Mouse (Mus musculus) cerebellum, adult 11-12 months (tissue): ENCODE results near the gene Olfr975.
"Not testable (repeated sequence)": the region's sequence is repeated elsewhere in the genome, so short reads cannot be mapped to it uniquely, and the experiment has no call there.

Experiments used
- DNase-seq: peaks from one replicate; pipeline ENCODE4 v3.0.0; 2022

Gene Olfr975

DNA sequence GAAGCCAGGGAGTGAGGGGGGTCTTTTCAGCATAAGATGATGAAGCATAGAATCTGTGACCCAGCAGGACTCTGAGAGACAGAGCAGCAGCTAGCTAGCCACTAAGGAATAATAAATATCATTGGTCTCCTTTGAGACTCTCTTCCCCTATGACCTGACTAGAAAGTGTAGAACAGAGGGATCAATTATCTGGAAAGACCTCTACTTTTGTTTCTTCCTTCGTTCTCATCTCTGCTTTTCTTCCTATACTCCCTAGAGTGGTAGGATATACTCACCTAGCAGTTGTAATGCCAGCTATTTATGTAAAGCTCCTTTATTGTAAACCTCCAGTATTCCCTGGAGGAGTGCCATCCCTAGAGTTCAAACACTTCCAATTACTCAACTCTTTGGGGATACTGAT lies at the start of gene Olfr975:
Gene Olfr975 (minus strand): TSS at position 101 of the 400 bp plus-strand sequence.
- DNase-seq, result no peak

DNA sequence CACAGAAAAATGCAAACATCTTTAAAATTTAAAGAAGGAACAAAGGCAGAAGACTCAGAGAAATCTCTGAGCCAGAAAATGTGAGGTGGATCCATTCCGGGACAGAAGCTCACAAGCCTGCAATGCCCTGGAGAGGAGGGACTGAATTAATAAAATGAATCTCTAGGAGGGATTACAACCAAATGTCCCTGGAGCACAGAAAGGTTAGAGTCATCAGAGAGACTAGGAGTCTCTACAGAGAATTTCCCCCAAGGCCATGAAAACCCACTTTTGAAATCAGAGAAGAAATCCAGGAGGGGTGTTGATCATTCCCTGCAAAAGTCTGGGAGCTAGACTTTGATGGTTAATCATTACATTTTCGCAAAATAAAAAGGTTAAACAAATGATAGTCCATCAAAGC lies 40.0 kb upstream of the Olfr975 start, which contains the start of gene Olfr978:
Gene Olfr978 (plus strand): TSS at position 301 of the 400 bp plus-strand sequence.
- DNase-seq, result no peak

DNA sequence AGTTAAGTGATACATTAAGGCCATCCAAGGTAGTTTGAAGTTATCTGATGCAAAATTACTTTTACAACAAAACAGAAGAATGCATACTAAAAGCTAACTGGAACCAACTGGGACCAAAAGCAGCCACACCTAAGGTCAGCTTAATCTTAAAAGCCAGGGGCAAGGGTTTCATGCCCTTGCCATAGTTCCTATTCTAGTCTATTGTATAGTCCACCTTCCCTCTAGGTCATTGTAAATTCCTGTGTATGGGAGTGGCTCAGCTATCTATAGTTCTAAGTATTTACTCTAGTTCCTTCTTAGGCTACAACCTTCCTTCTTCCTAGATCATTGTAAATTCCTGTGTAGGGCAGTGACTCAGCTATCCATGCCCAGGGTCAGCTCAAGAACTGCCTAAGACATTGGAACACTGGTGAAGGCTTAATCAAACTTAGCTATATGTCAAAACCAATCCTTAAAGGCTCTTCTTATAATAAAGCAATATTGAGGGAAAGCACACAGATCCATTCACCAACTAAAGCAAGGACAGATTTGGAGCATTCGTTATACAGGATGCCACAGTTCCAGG lies 24.8 kb upstream of the Olfr975 start:
- DNase-seq, result not testable (repeated sequence)

DNA sequence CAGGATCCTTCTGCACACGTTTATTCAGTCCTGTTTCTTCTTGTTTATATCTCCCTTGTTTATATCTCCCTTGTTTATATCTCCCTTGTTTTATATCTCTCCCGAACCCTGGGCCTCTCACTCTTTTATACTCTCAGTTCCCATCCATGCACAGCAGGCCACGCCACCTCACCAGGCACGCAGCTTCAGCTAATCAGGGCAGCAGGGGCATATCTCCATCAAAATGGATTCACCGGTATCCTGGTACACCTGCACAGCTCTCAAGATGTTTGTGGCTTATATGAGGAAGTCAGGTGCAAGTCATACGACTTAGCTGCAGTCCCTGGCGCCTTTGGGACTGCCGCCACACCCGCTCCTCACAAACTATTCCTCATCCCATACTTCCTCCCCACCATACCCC lies 9.2 kb upstream of the Olfr975 start, which contains the start of gene Olfr976:
Gene Olfr976 (minus strand): TSS at position 101 of the 400 bp plus-strand sequence.
- not testable (repeated sequence) for DNase-seq

DNA sequence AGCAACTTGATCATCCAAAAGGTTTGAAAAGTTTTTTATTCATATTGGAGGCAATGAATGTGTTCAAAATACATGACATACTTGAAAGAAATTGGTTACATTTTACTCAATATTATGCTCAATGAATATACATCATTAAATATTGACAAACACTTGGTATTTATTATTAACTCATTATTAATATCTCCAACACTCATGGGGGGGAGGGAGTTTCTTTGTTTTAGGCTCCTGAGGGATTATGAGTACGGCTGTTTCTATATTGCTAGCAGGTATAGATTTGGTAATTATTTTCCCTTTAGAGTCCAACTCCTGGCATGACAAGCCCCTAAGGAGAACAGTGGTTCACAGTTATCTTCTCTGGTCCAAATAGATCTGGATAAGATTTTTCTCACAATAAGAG lies 14.6 kb downstream of the Olfr975 start, which contains the start of gene Olfr974:
Gene Olfr974 (plus strand): TSS at position 301 of the 400 bp plus-strand sequence.
- DNase-seq, result no peak

DNA sequence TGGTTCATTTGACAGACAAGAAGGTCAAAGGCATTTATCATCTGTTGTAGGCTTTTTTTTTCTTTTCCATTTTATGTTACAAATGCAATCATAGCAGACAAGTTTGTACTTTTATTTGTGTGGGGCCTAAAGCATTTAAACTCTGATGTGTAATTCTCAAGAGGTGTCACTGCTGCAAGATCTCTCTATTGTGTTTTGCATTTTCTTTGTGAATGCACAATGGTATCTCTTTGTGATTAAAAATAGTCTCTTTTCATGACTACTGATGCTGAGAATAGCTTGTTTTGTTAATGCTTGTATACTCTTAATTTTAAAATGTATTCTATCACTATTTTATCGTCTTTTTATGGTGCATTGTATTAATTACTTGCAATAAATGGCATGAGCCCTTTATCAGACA lies 23.0 kb downstream of the Olfr975 start:
- DNase-seq, result not testable (repeated sequence)

DNA sequence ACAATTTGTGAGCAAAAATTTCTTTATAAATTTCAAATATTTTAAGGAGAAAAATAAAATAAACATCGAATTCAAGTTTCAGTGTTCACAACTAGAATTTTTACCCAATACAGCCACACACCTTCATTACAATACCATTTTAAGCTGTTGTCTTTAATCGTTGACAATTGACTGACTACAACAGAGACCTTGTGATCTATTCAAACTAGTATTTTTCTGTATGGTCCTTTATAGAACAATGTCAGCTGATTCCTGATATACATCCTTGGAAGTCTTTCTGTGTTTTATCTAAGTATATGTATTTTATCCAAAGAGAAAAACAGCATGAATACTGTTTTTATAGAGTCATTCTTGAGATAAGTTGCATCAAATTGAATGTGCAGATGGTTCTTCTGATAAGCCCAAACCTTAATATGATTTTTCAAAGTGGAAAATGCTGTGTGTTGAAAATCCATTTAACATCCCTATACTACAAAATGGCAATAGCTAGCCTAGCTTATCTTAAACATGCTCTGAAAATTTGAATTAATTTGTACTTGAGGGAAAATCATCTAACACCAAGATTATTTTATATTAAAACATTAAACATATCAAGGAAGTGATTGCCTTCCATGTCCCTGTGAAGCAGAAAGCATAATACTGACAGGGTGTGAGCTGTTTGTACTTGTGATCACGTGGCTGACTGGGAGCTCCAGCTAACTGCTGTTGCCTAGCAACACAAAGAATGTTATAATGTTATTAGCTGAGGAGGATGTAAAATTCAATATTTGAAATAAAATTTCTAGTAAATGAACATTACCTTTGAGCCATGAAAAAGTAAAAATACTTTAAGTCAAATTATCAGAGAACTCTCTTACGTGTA lies 23.6 kb downstream of the Olfr975 start:
- not testable (repeated sequence) for DNase-seq

DNA sequence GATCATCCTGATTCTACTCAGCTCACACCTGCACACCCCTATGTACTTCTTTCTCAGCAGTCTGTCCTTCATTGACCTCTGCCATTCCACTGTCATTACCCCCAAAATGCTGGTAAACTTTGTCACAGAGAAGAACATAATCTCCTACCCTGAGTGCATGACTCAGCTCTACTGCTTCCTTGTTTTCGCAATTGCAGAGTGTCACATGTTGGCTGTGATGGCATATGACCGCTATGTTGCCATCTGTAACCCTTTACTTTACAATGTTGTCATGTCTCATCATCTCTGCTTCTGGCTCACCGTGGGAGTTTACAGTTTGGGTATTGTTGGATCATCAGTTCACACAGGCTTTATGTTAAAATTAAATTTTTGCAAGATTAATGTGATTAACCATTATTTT lies 41.9 kb downstream of the Olfr975 start:
- DNase-seq, result no peak

DNA sequence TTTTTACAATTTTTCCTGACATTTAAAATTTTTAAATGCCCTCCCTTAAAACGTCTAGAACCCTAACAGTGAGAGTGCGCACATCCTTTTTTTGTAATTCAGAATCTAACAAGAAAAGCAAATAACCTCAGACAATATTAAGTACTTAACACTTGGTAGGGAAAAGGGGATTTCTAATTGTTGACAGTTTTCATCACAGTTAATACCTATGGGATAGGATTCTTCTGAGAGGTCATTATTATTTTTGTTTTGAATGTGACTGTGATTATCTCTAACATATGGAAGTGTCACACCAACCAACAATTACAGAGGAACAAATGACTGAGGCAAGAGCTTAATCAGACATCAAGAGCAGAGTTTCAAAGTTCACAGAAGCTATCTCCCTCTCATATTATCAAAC lies 44.8 kb downstream of the Olfr975 start, which contains the start of gene Olfr229:
Gene Olfr229 (plus strand): TSS at position 301 of the 400 bp plus-strand sequence.
- DNase-seq, result no peak

DNA sequence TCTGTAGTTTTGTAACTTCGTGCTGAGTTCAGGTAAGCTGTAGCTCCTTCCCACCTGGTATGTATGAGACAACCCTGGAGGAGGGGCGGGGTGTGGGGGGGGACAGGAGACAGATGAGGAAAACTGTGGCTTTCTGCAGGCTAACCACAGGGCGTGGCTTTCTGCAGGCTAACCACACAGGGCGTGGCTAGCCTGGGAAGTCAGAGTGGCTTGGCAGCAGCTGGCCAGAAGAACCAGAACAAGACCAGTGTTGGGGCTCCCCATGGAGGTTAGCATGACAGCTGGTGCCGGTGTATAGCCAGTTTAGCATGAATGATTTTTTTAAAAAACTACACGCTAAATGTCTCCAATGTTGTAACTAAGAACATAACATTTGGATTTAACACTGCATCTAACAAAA lies 46.7 kb downstream of the Olfr975 start:
- no peak for DNase-seq
